Mouse (Mus musculus) gastrocnemius, postnatal 25 days (tissue): ENCODE results near the gene Pcp4. TPM values are rescaled to one million over a fixed set of nuclear protein-coding genes. Genes with fewer than 3 reads are reported as not detected.
"Not testable (repeated sequence)": the region's sequence is repeated elsewhere in the genome, so short reads cannot be mapped to it uniquely, and the experiment has no call there.

Source experiments
- DNase-seq: peaks from one replicate; pipeline ENCODE4 v3.0.0; 2022
- long read RNA-seq, 2 experiments: library from polyadenylated mRNA; stranded (forward); transcript quantifications; one replicate each; pipeline ENCODE4 v2.0.0; 2021
- total RNA-seq, 2 experiments: library from RNA; stranded (reverse); gene quantifications; 1 replicate in 1 of 2; 2 replicates in 1 of 2; pipeline ENCODE4 v1.2.3; 2021

Gene Pcp4
- total RNA-seq: under 1 TPM; 0.46 to 0.94 TPM
- long read RNA-seq, experiment 1, transcript Pcp4-201 (3 exons, 641 nt): major isoform, 5 of 5 reads
- long read RNA-seq, experiment 1, partial matches to known transcripts: 0 of 5 reads
- long read RNA-seq, experiment 1, other reads (novel, unspliced or antisense): 0 of 5 reads
- long read RNA-seq, experiment 2, partial matches to known transcripts: 0 of 1 reads
- long read RNA-seq, experiment 2, other reads (novel, unspliced or antisense): 0 of 1 reads

- DNase-seq: peak; percentile 11
These were observed at the start of gene Pcp4 for GRCm38 (mm10) chr16:96467445-96467844. Gene Pcp4, plus strand, starts transcription at chr16:96467606.

- DNase-seq: no peak
These were observed 42.4 kb upstream of the Pcp4 start for GRCm38 (mm10) chr16:96425044-96425443.

GRCm38 (mm10) chr16:96426671-96427070 lies 40.7 kb upstream of the Pcp4 start:
- no peak for DNase-seq

- DNase-seq: no peak
These were observed 38.4 kb upstream of the Pcp4 start for GRCm38 (mm10) chr16:96429046-96429445.

GRCm38 (mm10) chr16:96433266-96433665 lies 34.1 kb upstream of the Pcp4 start:
- DNase-seq: no peak

GRCm38 (mm10) chr16:96434024-96434785 lies 33.2 kb upstream of the Pcp4 start:
- no peak for DNase-seq

GRCm38 (mm10) chr16:96438946-96439345 lies 28.5 kb upstream of the Pcp4 start:
- DNase-seq: no peak

GRCm38 (mm10) chr16:96439682-96440081 lies 27.7 kb upstream of the Pcp4 start:
- DNase-seq: no peak

GRCm38 (mm10) chr16:96440871-96441270 lies 26.5 kb upstream of the Pcp4 start:
- no peak for DNase-seq

GRCm38 (mm10) chr16:96441826-96442225 lies 25.6 kb upstream of the Pcp4 start:
- no peak for DNase-seq

GRCm38 (mm10) chr16:96443468-96443867 lies 23.9 kb upstream of the Pcp4 start, which contains the start of gene Itgb2l:
Gene Itgb2l, minus strand, starts transcription at chr16:96443619.
- DNase-seq: no peak

GRCm38 (mm10) chr16:96450871-96451270 lies 16.5 kb upstream of the Pcp4 start:
- DNase-seq: not testable (repeated sequence)

GRCm38 (mm10) chr16:96454086-96454485 lies 13.3 kb upstream of the Pcp4 start:
- DNase-seq: no peak

- DNase-seq: no peak
These were observed 9.8 kb upstream of the Pcp4 start for GRCm38 (mm10) chr16:96457612-96458011.

GRCm38 (mm10) chr16:96459356-96459755 lies 8.1 kb upstream of the Pcp4 start:
- DNase-seq: no peak

GRCm38 (mm10) chr16:96460788-96461187 lies 6.6 kb upstream of the Pcp4 start:
- DNase-seq: no peak

- DNase-seq: no peak
These were observed 605 bp downstream of the Pcp4 start for GRCm38 (mm10) chr16:96468011-96468410.

GRCm38 (mm10) chr16:96468698-96469097 lies 1.3 kb downstream of the Pcp4 start:
- DNase-seq: no peak

- DNase-seq: no peak
These were observed 2.2 kb downstream of the Pcp4 start for GRCm38 (mm10) chr16:96469640-96470039.

- DNase-seq: no peak
These were observed 5.0 kb downstream of the Pcp4 start for GRCm38 (mm10) chr16:96472361-96472760.

GRCm38 (mm10) chr16:96472816-96473215 lies 5.4 kb downstream of the Pcp4 start:
- DNase-seq: no peak

GRCm38 (mm10) chr16:96474185-96474584 lies 6.8 kb downstream of the Pcp4 start:
- DNase-seq: no peak

- DNase-seq: no peak
These were observed 14.4 kb downstream of the Pcp4 start for GRCm38 (mm10) chr16:96481791-96482190.
